Mouse (Mus musculus) heart, embryonic 12.5 days (tissue): ENCODE results near the gene Bcor. TPM values are rescaled to one million over a fixed set of nuclear protein-coding genes. Genes with fewer than 3 reads are reported as not detected.

Experiments used
- ATAC-seq: fragments of 200-750 bp; cut with Nextera tagmentation; 2 replicates; pipeline ENCODE4 v1.8.0; 2017; ENCODE audit warnings: moderate TSS enrichment, moderate library complexity; ENCODE audit not compliant: insufficient number of reproducible peaks, low FRiP score
- H3K27ac ChIP-seq: fragments of 300-500 bp; sonication (generic); 2 replicates; pipeline ENCODE4 v1.5.1; 2016; ENCODE audit warnings: mild to moderate bottlenecking, moderate library complexity; ENCODE audit not compliant: poor library complexity, severe bottlenecking
- H3K27me3 ChIP-seq: fragments of 300-500 bp; sonication (generic); replicated peaks from 2 replicates; pipeline ENCODE4 v1.6.1; 2016; ENCODE audit warnings: mild to moderate bottlenecking, moderate library complexity
- H3K36me3 ChIP-seq: fragments of 300-500 bp; sonication (generic); 2 replicates; pipeline ENCODE4 v1.6.1; 2016; ENCODE audit warnings: mild to moderate bottlenecking, moderate library complexity
- H3K4me1 ChIP-seq: fragments of 300-500 bp; sonication (generic); replicated peaks from 2 replicates; pipeline ENCODE4 v1.6.1; 2016; ENCODE audit warnings: mild to moderate bottlenecking
- H3K4me2 ChIP-seq: fragments of 300-500 bp; sonication (generic); 2 replicates; pipeline ENCODE4 v1.6.1; 2016; ENCODE audit warnings: mild to moderate bottlenecking, moderate library complexity
- H3K4me3 ChIP-seq: fragments of 300-500 bp; sonication (generic); 2 replicates; pipeline ENCODE4 v1.5.1; 2016; ENCODE audit warnings: mild to moderate bottlenecking
- H3K9ac ChIP-seq: fragments of 300-500 bp; sonication (generic); 2 replicates; pipeline ENCODE4 v1.6.1; 2016; ENCODE audit warnings: mild to moderate bottlenecking, moderate library complexity
- H3K9me3 ChIP-seq: fragments of 300-500 bp; sonication (generic); replicated peaks from 2 replicates; pipeline ENCODE4 v1.6.1; 2016; ENCODE audit warnings: mild to moderate bottlenecking, moderate library complexity
- WGBS: fragments of 180-500 bp; shearing (Covaris S2); methylation state at CpG from one replicate; pipeline ENCODE4 v1.1.7; 2016; 5-methylcytosine and 5-hydroxymethylcytosine counted together
- polyA plus RNA-seq: library from polyadenylated mRNA; unstranded; fragments of >200 nt; fragmentation: Nextera tagmentation; extraction: Ambion mirVana; gene quantifications from 2 replicates; pipeline ENCODE4 v1.2.1, GENCODE M21; 2016

Bcor gene
- polyA plus RNA-seq, 1 experiment from 2014 or later = 20.3 TPM

GRCm38 (mm10) chrX:12007832-12008540 lies 152.2 kb downstream of the Bcor start:
- Histone ChIP-seq H3K9me3 (no peaks in the 10 kb centered on the region), H3K27me3 (peaks cover 60% of the 10 kb centered on the region), H3K27ac (no peak overlapping the region), H3K36me3 (no peaks in the 10 kb centered on the region), H3K9ac (no peak overlapping the region), H3K4me1 (peaks cover 27% of the 10 kb centered on the region), H3K4me3 (no peak overlapping the region), H3K4me2 (peak overlapping the region; percentile 82; the same call in 1 of the 2 replicates)
- 16% methylated on average over 11 of the region's 11 CpGs for WGBS
- ATAC-seq = no peak

DNA sequence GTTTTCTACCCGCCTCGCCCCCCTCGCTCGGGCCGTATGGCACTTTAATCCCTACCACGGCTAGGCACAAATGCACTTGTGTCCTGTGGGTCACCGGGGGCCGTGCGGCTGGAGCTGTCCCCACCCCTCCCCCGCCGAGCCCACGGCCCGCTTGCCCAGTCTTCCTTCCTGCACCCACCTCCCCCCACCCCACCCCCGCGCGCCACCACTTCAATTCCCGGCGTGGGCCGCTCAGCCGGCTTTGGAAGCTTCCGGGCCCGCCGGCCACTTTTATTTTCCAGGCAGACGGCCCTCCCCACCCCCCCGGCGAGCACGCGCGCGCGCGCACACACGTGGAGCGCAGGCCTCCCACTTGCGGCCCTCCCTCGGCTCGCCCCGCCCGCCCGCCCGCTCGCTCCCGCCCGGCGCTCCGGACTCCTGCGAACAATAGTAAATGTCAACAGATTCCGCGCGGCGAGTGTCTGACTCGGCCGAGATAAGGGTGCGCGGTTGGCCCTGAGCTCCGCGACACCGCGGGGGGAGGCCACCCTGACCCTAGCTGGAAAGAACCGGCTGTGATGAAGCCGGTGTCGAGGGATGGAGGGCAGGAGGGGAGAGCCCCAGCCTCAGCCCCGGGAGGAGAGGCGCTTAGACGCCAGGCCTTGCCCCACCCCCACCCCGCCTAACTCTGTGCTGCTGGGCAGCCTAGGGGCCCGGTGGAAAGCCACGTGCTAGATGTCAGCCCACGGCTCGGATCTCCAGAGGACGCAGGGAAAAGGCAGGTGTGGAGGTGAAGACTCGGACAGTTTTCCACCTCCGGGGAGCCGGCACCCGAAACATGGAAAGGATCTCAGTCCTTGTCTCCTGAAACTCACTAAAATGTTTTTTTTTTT lies 153.0 kb downstream of the Bcor start:
- H3K9me3 ChIP-seq = no peaks in the 10 kb centered on the region
- H3K4me2 ChIP-seq = peak overlapping the region; percentile 82
- ATAC-seq = peak; percentile 84
- peak overlapping the region; percentile 71 for H3K9ac ChIP-seq
- 2% methylated on average over 63 of the region's 75 CpGs for WGBS
- H3K36me3 ChIP-seq = no peaks in the 10 kb centered on the region
- H3K4me3 ChIP-seq = peak overlapping the region; percentile 54
- H3K27me3 ChIP-seq = peaks cover 66% of the 10 kb centered on the region
- peak overlapping the region; percentile 92 for H3K27ac ChIP-seq
- H3K4me1 ChIP-seq = peaks cover 34% of the 10 kb centered on the region

GRCm38 (mm10) chrX:12006031-12006881 lies 153.9 kb downstream of the Bcor start:
- H3K27me3 ChIP-seq = peaks cover 75% of the 10 kb centered on the region

DNA sequence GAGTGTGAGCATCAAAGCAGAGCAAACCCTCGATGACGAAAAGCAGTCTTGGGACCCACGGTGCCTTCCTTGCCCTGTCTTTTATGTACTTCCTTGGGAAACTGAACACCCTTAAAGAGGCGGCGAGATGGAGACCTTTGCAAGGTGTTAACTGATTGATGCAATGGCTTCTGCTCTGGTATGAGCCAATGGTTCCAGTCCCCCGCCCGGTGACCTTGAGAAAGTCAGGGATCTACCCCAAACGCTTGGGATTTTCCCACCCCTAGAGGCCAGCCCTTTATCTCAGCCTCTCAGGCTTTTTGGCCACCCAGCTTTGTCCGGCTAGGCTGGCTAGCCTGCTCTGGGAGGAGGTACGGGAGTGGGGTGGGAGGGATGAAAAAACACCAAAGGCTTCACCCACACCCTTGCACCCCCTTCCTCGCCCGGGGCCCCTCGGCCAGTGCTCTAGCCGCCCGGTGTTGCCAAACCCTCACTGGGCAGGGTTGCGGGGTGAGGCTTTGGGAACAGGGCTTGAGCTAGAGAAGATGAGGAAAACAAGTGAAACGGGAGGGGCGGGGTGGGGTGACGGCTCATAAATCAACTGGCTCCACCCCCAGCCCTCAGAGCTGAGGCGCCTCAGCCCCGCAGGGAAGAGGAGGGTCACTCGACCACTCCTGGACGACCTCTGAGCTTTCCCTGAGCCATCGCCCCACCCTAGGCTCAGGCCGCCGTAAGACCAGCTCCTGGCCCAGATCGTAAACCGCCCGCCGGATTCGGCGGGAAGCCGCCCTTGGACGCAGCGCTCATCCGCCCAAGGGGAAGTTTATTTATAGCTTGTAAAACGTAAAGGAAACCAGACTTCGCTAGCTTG lies 154.7 kb downstream of the Bcor start:
- Histone ChIP-seq H3K4me3 (peak overlapping the region; percentile 54), H3K9me3 (no peaks in the 10 kb centered on the region), H3K9ac (peak overlapping the region; percentile 71), H3K4me1 (peaks cover 39% of the 10 kb centered on the region), H3K27me3 (peaks cover 84% of the 10 kb centered on the region), H3K4me2 (peak overlapping the region; percentile 82), H3K36me3 (no peaks in the 10 kb centered on the region), H3K27ac (peak overlapping the region; percentile 92)
- WGBS = 3% methylated on average over 37 of the region's 38 CpGs
- ATAC-seq = peak; percentile 66

More at GRCm38 (mm10) chrX:12006031-12006881, 153.9 kb downstream of the Bcor start:
- Histone ChIP-seq H3K4me3 (peak overlapping the region; percentile 54), H3K36me3 (no peaks in the 10 kb centered on the region), H3K4me2 (peak overlapping the region; percentile 82), H3K27ac (peak overlapping the region; percentile 92), H3K9me3 (no peaks in the 10 kb centered on the region), H3K9ac (peak overlapping the region; percentile 71), H3K4me1 (peaks cover 39% of the 10 kb centered on the region)
- 2% methylated on average over 57 of the region's 57 CpGs for WGBS
- ATAC-seq = peak; percentile 41

DNA sequence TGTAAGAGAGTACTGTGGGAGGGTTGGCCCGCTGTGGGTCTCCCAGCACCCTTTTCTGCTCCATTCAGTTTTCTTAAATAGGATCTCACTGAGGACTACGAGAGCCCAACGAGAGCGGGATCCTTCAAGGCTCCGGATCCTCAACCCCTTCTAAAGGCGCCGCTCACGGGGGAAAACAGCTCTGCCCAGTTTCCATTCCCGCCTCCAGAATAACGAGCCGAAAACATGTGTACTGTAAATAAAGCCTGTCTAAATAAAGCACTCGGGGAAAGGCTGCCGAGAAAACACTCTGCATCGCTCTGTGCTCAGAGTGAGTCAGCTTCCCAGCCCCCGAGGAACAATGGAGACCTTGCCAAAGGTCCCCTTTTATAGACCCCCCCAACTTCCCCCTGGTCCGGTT lies 155.7 kb downstream of the Bcor start:
- Histone ChIP-seq H3K4me3 (no peak overlapping the region), H3K9me3 (no peaks in the 10 kb centered on the region), H3K9ac (0 out of 2 replicates have a peak overlapping the region, but pooled peaks have one; percentile 34), H3K27me3 (peaks cover 88% of the 10 kb centered on the region), H3K27ac (peak overlapping the region; percentile 19; the same call in 1 of the 2 replicates), H3K36me3 (no peaks in the 10 kb centered on the region), H3K4me2 (peak overlapping the region; percentile 11), H3K4me1 (peaks cover 45% of the 10 kb centered on the region)
- ATAC-seq = no peak
- WGBS = 9% methylated on average over 16 of the region's 16 CpGs

DNA sequence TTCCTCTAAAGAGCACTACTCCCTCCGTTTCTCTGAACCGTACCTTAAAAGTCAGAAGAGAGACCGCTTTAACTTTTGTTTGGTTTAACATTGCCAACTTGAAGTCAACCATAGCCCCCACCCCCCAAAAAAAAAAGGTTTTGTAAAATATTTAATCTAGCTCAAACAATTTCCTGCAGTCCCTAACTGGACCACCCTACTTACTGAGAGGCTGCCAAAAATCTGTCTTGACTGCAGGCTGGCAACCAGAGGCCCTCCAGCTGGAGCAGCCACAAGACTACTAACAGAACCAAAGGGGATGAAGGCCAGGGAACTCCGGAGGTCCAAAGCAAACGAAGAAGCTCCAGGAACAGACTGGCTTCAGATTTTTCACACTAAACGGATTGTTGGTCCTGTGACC lies 156.2 kb downstream of the Bcor start:
- peak overlapping the region; percentile 11; the same call in 1 of the 2 replicates for H3K4me2 ChIP-seq
- 26% methylated on average over 6 of the region's 6 CpGs for WGBS
- no peak for ATAC-seq
- H3K36me3 ChIP-seq = no peaks in the 10 kb centered on the region
- no peak overlapping the region for H3K9ac ChIP-seq
- H3K27ac ChIP-seq = no peak overlapping the region; the same call in 1 of the 2 replicates
- no peak overlapping the region for H3K4me3 ChIP-seq
- H3K9me3 ChIP-seq = no peaks in the 10 kb centered on the region
- peaks cover 88% of the 10 kb centered on the region for H3K27me3 ChIP-seq
- peaks cover 47% of the 10 kb centered on the region for H3K4me1 ChIP-seq

DNA sequence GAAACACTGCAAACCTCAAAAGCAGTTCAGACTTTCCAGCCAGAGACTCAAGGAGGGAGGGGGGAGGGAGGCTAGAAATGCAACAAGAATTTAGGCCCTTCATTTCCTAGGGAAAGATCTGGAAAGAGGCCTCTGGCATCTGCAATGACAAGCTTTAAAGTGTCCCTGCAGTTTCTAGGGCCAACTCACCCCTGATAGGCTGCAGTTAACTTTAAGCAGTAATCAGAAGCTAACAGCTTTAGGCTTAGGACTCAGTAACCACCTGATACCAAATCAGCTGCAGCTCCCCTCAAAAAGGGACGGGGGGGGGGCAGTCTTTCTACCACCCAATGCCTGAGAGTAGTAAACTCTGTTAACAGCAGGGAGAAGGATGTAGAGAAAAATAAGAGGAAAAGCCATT lies 156.6 kb downstream of the Bcor start:
- Histone ChIP-seq H3K4me2 (peak overlapping the region; percentile 36), H3K27ac (peak overlapping the region; percentile 47), H3K9ac (no peak overlapping the region), H3K36me3 (no peaks in the 10 kb centered on the region), H3K4me3 (no peak overlapping the region), H3K27me3 (peaks cover 90% of the 10 kb centered on the region), H3K4me1 (peaks cover 47% of the 10 kb centered on the region), H3K9me3 (no peaks in the 10 kb centered on the region)
- 0% methylated on average over 1 of the region's 1 CpGs for WGBS
- no peak for ATAC-seq

DNA sequence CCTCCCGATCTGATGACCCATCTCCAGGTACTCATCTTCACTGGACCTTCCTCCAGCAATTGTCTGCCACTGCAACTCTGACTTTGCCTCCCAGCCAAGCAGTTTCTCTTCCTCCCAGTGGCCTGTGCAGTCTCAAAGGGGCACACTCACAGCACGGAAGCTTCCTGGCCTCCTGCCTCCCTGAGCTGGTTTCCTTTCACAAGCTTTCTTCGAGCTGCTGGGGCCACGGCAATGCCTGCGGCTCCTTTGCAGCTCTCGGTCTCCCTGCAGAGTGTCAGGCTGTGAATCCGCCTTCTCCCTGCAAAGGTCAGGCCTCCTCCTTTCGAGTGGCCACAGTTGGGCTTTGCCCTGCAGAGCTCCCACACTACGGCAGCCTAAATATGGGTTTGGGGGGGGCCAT lies 157.0 kb downstream of the Bcor start:
- Histone ChIP-seq H3K27me3 (peaks cover 90% of the 10 kb centered on the region), H3K4me3 (no peak overlapping the region), H3K4me1 (peaks cover 47% of the 10 kb centered on the region), H3K27ac (peak overlapping the region; percentile 47), H3K4me2 (peak overlapping the region; percentile 36), H3K9me3 (no peaks in the 10 kb centered on the region), H3K9ac (no peak overlapping the region), H3K36me3 (no peaks in the 10 kb centered on the region)
- no peak for ATAC-seq
- 9% methylated on average over 9 of the region's 9 CpGs for WGBS

GRCm38 (mm10) chrX:12002596-12002995 lies 157.6 kb downstream of the Bcor start:
- Histone ChIP-seq H3K27me3 (peaks cover 94% of the 10 kb centered on the region), H3K4me2 (peak overlapping the region; percentile 36; the same call in 1 of the 2 replicates), H3K36me3 (no peaks in the 10 kb centered on the region), H3K4me1 (peaks cover 47% of the 10 kb centered on the region), H3K9me3 (no peaks in the 10 kb centered on the region), H3K27ac (peak overlapping the region; percentile 47; the same call in 1 of the 2 replicates), H3K4me3 (no peak overlapping the region), H3K9ac (no peak overlapping the region)
- WGBS = 31% methylated on average over 6 of the region's 6 CpGs
- ATAC-seq = no peak

DNA sequence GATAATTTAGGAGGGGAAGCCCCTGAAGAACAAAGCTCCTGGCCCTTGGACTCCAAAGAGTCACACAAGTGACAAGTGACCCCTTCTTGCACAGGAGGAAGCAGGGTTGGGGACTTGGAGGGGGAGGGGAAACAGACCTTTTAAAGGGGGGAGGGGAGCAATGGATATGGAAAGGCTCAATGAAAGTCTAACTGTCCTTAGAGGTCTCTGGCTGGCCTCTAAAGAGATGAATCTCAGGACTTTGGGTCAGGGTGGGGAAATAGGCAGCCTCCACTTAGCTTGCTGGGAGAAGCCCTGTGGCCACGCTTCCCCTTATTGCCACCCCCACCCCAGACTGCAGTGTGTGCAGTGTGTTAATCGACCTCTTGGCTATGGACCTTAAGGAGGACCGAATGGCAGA lies 158.2 kb downstream of the Bcor start:
- Histone ChIP-seq H3K4me2 (no peak overlapping the region), H3K9me3 (no peaks in the 10 kb centered on the region), H3K36me3 (no peaks in the 10 kb centered on the region), H3K4me1 (peaks cover 47% of the 10 kb centered on the region), H3K27me3 (peaks cover 95% of the 10 kb centered on the region), H3K9ac (no peak overlapping the region), H3K27ac (no peak overlapping the region), H3K4me3 (no peak overlapping the region)
- 12% methylated on average over 3 of the region's 3 CpGs for WGBS
- ATAC-seq = no peak
